Mouse (Mus musculus): ENCODE results near the gene Gm43302. TPM values are rescaled to one million over a fixed set of nuclear protein-coding genes. Genes with fewer than 3 reads are reported as not detected.
"Not testable (repeated sequence)": the region's sequence is repeated elsewhere in the genome, so short reads cannot be mapped to it uniquely, and the experiment has no call there.

The Gm43302 gene
- polyA plus RNA-seq, 1 experiment from 2014 or later, result 0.15 TPM

DNA sequence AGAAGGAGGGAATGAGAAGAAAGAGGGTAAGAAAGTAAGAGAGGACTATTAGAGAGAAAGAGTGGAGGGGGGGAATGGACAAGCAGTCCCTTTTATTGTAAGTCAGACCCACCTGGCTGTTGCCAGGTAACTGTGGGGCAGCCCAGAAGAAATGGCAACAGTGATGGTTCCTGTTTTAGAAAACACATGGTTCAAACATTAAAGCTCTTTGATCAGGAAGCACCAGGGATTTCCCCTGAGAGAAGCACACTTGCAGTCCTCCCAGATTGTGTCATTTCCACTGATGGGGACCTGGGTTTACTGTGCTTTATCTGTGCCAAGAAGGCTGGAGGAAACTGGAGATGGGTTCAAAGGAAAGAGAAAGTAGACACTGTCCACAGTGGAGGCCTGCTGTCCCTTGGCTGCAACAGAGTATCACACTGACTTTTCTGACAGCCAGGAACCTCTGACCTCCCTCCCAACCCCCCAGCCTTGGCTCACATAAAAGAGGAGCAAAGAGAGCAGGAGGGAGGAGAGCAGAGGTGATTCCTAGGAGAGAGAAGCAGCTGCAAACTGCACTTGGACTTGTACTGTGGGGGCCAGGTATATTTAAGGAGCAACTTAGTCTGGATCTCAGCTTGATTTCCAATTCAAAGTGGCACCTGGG lies 95.5 kb downstream of the Gm43302 start:
- not testable (repeated sequence) for H3K4me1 ChIP-seq (ENCODE audit: control insufficient read depth in 2 of 2, insufficient read depth in 2 of 2, low read length in 2 of 2); ATAC-seq (ENCODE audit: insufficient number of reproducible peaks, insufficient read depth, low FRiP score, low read depth); H3K27ac ChIP-seq (replicated peaks in 1 of 2; ENCODE audit: control insufficient read depth in 1 of 2, insufficient read depth in 1 of 2, low read depth in 2 of 2, low read length in 2 of 2); H3K4me2 ChIP-seq (ENCODE audit: low read length); H3K4me3 ChIP-seq (ENCODE audit: control insufficient read depth in 1 of 2, insufficient read depth in 1 of 2, low read depth in 1 of 2, low read length in 2 of 2); H3K9ac ChIP-seq (ENCODE audit: low read length); H3K9me3 ChIP-seq (ENCODE audit: control insufficient read depth, low read length); H3K36me3 ChIP-seq (ENCODE audit: control insufficient read depth, insufficient read depth, low read length); H3K27me3 ChIP-seq (ENCODE audit: control insufficient read depth, insufficient read depth, low read length)

DNA sequence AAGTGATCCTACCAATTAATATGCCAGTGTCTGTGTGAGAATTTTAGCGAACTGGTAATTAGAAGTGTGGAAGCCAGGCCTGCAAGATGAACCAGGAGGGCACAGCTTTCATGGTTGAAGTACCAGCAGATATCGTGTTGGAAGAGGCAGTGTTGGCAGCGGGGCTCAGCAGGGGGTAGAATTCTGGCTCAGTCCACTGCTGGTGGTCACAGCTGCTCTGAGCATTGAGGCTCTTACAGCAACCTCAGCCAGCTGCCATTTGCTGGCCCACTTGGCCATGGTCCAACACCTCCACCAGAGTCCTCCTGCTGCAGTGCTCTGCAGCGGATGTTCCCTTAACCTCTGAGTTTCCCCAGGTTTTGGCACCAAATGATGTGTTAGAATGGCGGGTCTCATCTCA lies 97.2 kb downstream of the Gm43302 start:
- not testable (repeated sequence) for H3K27ac ChIP-seq (replicated peaks in 1 of 2; ENCODE audit: control insufficient read depth in 1 of 2, insufficient read depth in 1 of 2, low read depth in 2 of 2, low read length in 2 of 2); H3K4me2 ChIP-seq (ENCODE audit: low read length); H3K4me3 ChIP-seq (ENCODE audit: control insufficient read depth in 1 of 2, insufficient read depth in 1 of 2, low read depth in 1 of 2, low read length in 2 of 2); H3K4me1 ChIP-seq (ENCODE audit: control insufficient read depth in 2 of 2, insufficient read depth in 2 of 2, low read length in 2 of 2); H3K27me3 ChIP-seq (ENCODE audit: control insufficient read depth, insufficient read depth, low read length); H3K9me3 ChIP-seq (ENCODE audit: control insufficient read depth, low read length); H3K36me3 ChIP-seq (ENCODE audit: control insufficient read depth, insufficient read depth, low read length); ATAC-seq (ENCODE audit: insufficient number of reproducible peaks, insufficient read depth, low FRiP score, low read depth); H3K9ac ChIP-seq (ENCODE audit: low read length)
- WGBS, result 82% methylated on average over 5 of the region's 5 CpGs

DNA sequence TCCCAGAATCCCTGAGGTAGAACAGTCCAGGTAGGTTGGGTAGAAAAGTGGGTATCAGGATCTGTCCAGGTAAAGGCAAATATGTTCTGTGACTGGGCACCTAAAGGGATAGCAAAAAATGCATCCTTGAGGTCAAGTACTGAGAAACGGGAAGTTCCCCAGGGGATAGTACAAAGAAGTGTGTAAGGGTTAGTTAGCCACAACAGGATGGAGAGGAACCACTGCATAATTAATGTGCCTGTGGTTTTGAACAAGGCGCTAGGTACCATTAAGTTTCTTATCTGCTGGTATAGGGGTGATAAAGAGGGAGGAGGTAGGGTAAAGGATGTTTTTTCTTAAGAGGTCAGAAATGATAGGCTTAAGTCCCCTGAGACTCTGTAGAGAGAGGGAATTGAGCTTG lies 101.0 kb downstream of the Gm43302 start:
- H3K9ac ChIP-seq (ENCODE audit: low read length); H3K4me3 ChIP-seq (ENCODE audit: control insufficient read depth in 1 of 2, insufficient read depth in 1 of 2, low read depth in 1 of 2, low read length in 2 of 2); H3K4me2 ChIP-seq (ENCODE audit: low read length); H3K36me3 ChIP-seq (ENCODE audit: control insufficient read depth, insufficient read depth, low read length); H3K4me1 ChIP-seq (ENCODE audit: control insufficient read depth in 2 of 2, insufficient read depth in 2 of 2, low read length in 2 of 2); ATAC-seq (ENCODE audit: insufficient number of reproducible peaks, insufficient read depth, low FRiP score, low read depth); H3K27ac ChIP-seq (replicated peaks in 1 of 2; ENCODE audit: control insufficient read depth in 1 of 2, insufficient read depth in 1 of 2, low read depth in 2 of 2, low read length in 2 of 2); H3K27me3 ChIP-seq (ENCODE audit: control insufficient read depth, insufficient read depth, low read length); H3K9me3 ChIP-seq (ENCODE audit: control insufficient read depth, low read length): not testable (repeated sequence)
- 72% methylated on average over 2 of the region's 2 CpGs for WGBS

DNA sequence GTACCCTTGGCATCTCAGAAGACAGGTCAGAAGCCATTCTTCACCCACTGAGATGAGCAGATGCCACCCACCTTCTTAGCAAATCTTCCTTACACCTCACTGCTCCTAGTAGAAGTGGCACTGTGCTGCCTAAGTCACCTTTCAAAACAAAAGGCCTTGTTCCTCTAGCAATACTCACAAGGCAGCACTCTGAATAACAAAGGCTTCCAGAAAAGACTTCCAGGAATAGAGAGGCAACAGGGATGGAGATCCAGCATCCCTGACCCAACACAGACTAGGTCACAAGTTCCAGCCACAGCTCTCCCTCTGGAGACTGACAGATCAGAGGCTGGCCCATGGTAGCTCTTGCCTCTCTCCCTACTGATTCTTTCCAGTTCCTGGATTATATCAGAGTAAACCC lies 112.0 kb downstream of the Gm43302 start:
- H3K9me3 ChIP-seq (ENCODE audit: control insufficient read depth, low read length), result no peaks in the 10 kb centered on the region
- no peak overlapping the region for H3K4me2 ChIP-seq (ENCODE audit: low read length)
- no peaks in the 10 kb centered on the region for H3K36me3 ChIP-seq (ENCODE audit: control insufficient read depth, insufficient read depth, low read length)
- no peak overlapping the region for H3K4me3 ChIP-seq (ENCODE audit: control insufficient read depth in 1 of 2, insufficient read depth in 1 of 2, low read depth in 1 of 2, low read length in 2 of 2)
- ATAC-seq (ENCODE audit: insufficient number of reproducible peaks, insufficient read depth, low FRiP score, low read depth), result no peak
- H3K27ac ChIP-seq (replicated peaks in 1 of 2; ENCODE audit: control insufficient read depth in 1 of 2, insufficient read depth in 1 of 2, low read depth in 2 of 2, low read length in 2 of 2), result no peak overlapping the region
- no peaks in the 10 kb centered on the region for H3K4me1 ChIP-seq (ENCODE audit: control insufficient read depth in 2 of 2, insufficient read depth in 2 of 2, low read length in 2 of 2)
- no peak overlapping the region for H3K9ac ChIP-seq (ENCODE audit: low read length)
- no peaks in the 10 kb centered on the region for H3K27me3 ChIP-seq (ENCODE audit: control insufficient read depth, insufficient read depth, low read length)

Other genes with a start within 250 kb of the Gm43302 start
- 6.1 and 6.5 TPM in 2 replicates for gene Gbp9, start 154.2 kb downstream of the Gm43302 start, polyA plus RNA-seq (2014; fragmentation: Nextera tagmentation; extraction: Ambion mirVana)
- 1.3 and 2.2 TPM in 2 replicates for gene Gbp8, start 154.2 kb downstream of the Gm43302 start, polyA plus RNA-seq (2014; fragmentation: Nextera tagmentation; extraction: Ambion mirVana)
- 5.3 and 6.2 TPM in 2 replicates for gene Gbp4, start 154.1 kb downstream of the Gm43302 start, polyA plus RNA-seq (2014; fragmentation: Nextera tagmentation; extraction: Ambion mirVana)
- not detected in 2 replicates for gene Gbp10, start 54.2 kb downstream of the Gm43302 start, polyA plus RNA-seq (2014; fragmentation: Nextera tagmentation; extraction: Ambion mirVana)
- 2.2 and 2.4 TPM in 2 replicates for gene Gbp6, start within 50 bp of the Gm43302 start, polyA plus RNA-seq (2014; fragmentation: Nextera tagmentation; extraction: Ambion mirVana)
- gene Lrrc8b, start 122.1 kb upstream of the Gm43302 start, polyA plus RNA-seq (2014; fragmentation: Nextera tagmentation; extraction: Ambion mirVana), result 5.0 and 5.4 TPM in 2 replicates
- gene Lrrc8c, start 225.7 kb upstream of the Gm43302 start, polyA plus RNA-seq (2014; fragmentation: Nextera tagmentation; extraction: Ambion mirVana), result 21.7 and 29.9 TPM in 2 replicates

All from heart, embryonic 14.5 days (tissue).